Mouse (Mus musculus): Measurements from ENCODE around the gene Lrrc58. TPM values are rescaled to one million over a fixed set of nuclear protein-coding genes. Genes with fewer than 3 reads are reported as not detected.

Gene Lrrc58
- total RNA-seq, 1 experiment = 29.8 TPM

GRCm38 (mm10) chr16:37892667-37893066, 24.5 kb downstream of the Lrrc58 start:
- H3K4me1 ChIP-seq (ENCODE audit: control insufficient read depth in 2 of 2, insufficient read depth in 2 of 2, low read length in 2 of 2, poor library complexity in 1 of 2) = no peaks in the 10 kb centered on the region
- no peak overlapping the region for H3K4me3 ChIP-seq (ENCODE audit: insufficient read depth in 1 of 2, low read depth in 1 of 2, low read length in 2 of 2, poor library complexity in 1 of 2, severe bottlenecking in 1 of 2)
- in situ Hi-C loops (cut with MboI; ENCODE audit: low sequenced_read_pairs in 2 of 2, unreplicated experiment in 2 of 2) = no loop called here
- DNase-seq (ENCODE audit: low read depth, low spot score) = no peak
- no peaks in the 10 kb centered on the region for H3K36me3 ChIP-seq (ENCODE audit: control insufficient read depth, insufficient read depth, low read length, poor library complexity, severe bottlenecking)
- no peaks in the 10 kb centered on the region for H3K9me3 ChIP-seq (ENCODE audit: control insufficient read depth, insufficient read depth, low read depth, low read length)
- no peak overlapping the region for H3K27ac ChIP-seq (ENCODE audit: insufficient read depth, low read depth, low read length, poor library complexity, severe bottlenecking)
- no peak overlapping the region for H3K9ac ChIP-seq (ENCODE audit: insufficient read depth, low read depth, low read length, poor library complexity, severe bottlenecking)
- no peak for TF ChIP-seq CHD2 (IDR thresholded peaks at IDR 0.05; ENCODE audit: low read depth, low read length)
- TF ChIP-seq MAFK (IDR thresholded peaks at IDR 0.05; ENCODE audit: insufficient read depth, low read depth, low read length) = no peak
- TF ChIP-seq ZC3H11A (IDR thresholded peaks at IDR 0.05; ENCODE audit: borderline replicate concordance, low read depth, low read length) = no peak
- no peak for TF ChIP-seq ZNF384 (IDR thresholded peaks at IDR 0.05; ENCODE audit: low read depth, low read length)
- TF ChIP-seq HCFC1 (IDR thresholded peaks at IDR 0.05; ENCODE audit: borderline replicate concordance, insufficient read depth, low read length) = no peak

- no peak overlapping the region for H3K4me3 ChIP-seq (ENCODE audit: insufficient read depth in 1 of 2, low read depth in 1 of 2, low read length in 2 of 2, poor library complexity in 1 of 2, severe bottlenecking in 1 of 2)
- no peaks in the 10 kb centered on the region for H3K9me3 ChIP-seq (ENCODE audit: control insufficient read depth, insufficient read depth, low read depth, low read length)
- no peaks in the 10 kb centered on the region for H3K36me3 ChIP-seq (ENCODE audit: control insufficient read depth, insufficient read depth, low read length, poor library complexity, severe bottlenecking)
- no peak for DNase-seq (ENCODE audit: low read depth, low spot score)
- H3K27ac ChIP-seq (ENCODE audit: insufficient read depth, low read depth, low read length, poor library complexity, severe bottlenecking) = no peak overlapping the region
- no peaks in the 10 kb centered on the region for H3K4me1 ChIP-seq (ENCODE audit: control insufficient read depth in 2 of 2, insufficient read depth in 2 of 2, low read length in 2 of 2, poor library complexity in 1 of 2)
- in situ Hi-C loops (cut with MboI; ENCODE audit: low sequenced_read_pairs in 2 of 2, unreplicated experiment in 2 of 2) = no loop called here
- no peak overlapping the region for H3K9ac ChIP-seq (ENCODE audit: insufficient read depth, low read depth, low read length, poor library complexity, severe bottlenecking)
- no peak for TF ChIP-seq HCFC1 (IDR thresholded peaks at IDR 0.05; ENCODE audit: borderline replicate concordance, insufficient read depth, low read length)
- TF ChIP-seq ZC3H11A (IDR thresholded peaks at IDR 0.05; ENCODE audit: borderline replicate concordance, low read depth, low read length) = no peak
- TF ChIP-seq CHD2 (IDR thresholded peaks at IDR 0.05; ENCODE audit: low read depth, low read length) = no peak
- TF ChIP-seq MAFK (IDR thresholded peaks at IDR 0.05; ENCODE audit: insufficient read depth, low read depth, low read length) = no peak
- TF ChIP-seq ZNF384 (IDR thresholded peaks at IDR 0.05; ENCODE audit: low read depth, low read length) = no peak
Observed at GRCm38 (mm10) chr16:37893381-37893780, 25.2 kb downstream of the Lrrc58 start.

- TF ChIP-seq MAFK (IDR thresholded peaks at IDR 0.05; ENCODE audit: insufficient read depth, low read depth, low read length) (no peak), HCFC1 (IDR thresholded peaks at IDR 0.05; ENCODE audit: borderline replicate concordance, insufficient read depth, low read length) (no peak), CHD2 (IDR thresholded peaks at IDR 0.05; ENCODE audit: low read depth, low read length) (no peak), ZC3H11A (IDR thresholded peaks at IDR 0.05; ENCODE audit: borderline replicate concordance, low read depth, low read length) (no peak), ZNF384 (IDR thresholded peaks at IDR 0.05; ENCODE audit: low read depth, low read length) (no peak)
- H3K27ac ChIP-seq (ENCODE audit: insufficient read depth, low read depth, low read length, poor library complexity, severe bottlenecking) = no peak overlapping the region
- no peak overlapping the region for H3K4me3 ChIP-seq (ENCODE audit: insufficient read depth in 1 of 2, low read depth in 1 of 2, low read length in 2 of 2, poor library complexity in 1 of 2, severe bottlenecking in 1 of 2)
- H3K36me3 ChIP-seq (ENCODE audit: control insufficient read depth, insufficient read depth, low read length, poor library complexity, severe bottlenecking) = no peaks in the 10 kb centered on the region
- in situ Hi-C loops (cut with MboI; ENCODE audit: low sequenced_read_pairs in 2 of 2, unreplicated experiment in 2 of 2) = no loop called here
- H3K9ac ChIP-seq (ENCODE audit: insufficient read depth, low read depth, low read length, poor library complexity, severe bottlenecking) = no peak overlapping the region
- H3K4me1 ChIP-seq (ENCODE audit: control insufficient read depth in 2 of 2, insufficient read depth in 2 of 2, low read length in 2 of 2, poor library complexity in 1 of 2) = no peaks in the 10 kb centered on the region
- DNase-seq (ENCODE audit: low read depth, low spot score) = no peak
- no peaks in the 10 kb centered on the region for H3K9me3 ChIP-seq (ENCODE audit: control insufficient read depth, insufficient read depth, low read depth, low read length)
Observed at GRCm38 (mm10) chr16:37893942-37894341, 25.8 kb downstream of the Lrrc58 start.

- Histone ChIP-seq H3K9me3 (ENCODE audit: control insufficient read depth, insufficient read depth, low read depth, low read length) (no peaks in the 10 kb centered on the region), H3K36me3 (ENCODE audit: control insufficient read depth, insufficient read depth, low read length, poor library complexity, severe bottlenecking) (no peaks in the 10 kb centered on the region), H3K4me1 (ENCODE audit: control insufficient read depth in 2 of 2, insufficient read depth in 2 of 2, low read length in 2 of 2, poor library complexity in 1 of 2) (no peaks in the 10 kb centered on the region), H3K9ac (ENCODE audit: insufficient read depth, low read depth, low read length, poor library complexity, severe bottlenecking) (no peak overlapping the region), H3K4me3 (ENCODE audit: insufficient read depth in 1 of 2, low read depth in 1 of 2, low read length in 2 of 2, poor library complexity in 1 of 2, severe bottlenecking in 1 of 2) (no peak overlapping the region), H3K27ac (ENCODE audit: insufficient read depth, low read depth, low read length, poor library complexity, severe bottlenecking) (no peak overlapping the region)
- in situ Hi-C loops (cut with MboI; ENCODE audit: low sequenced_read_pairs in 2 of 2, unreplicated experiment in 2 of 2) = no loop called here
- no peak for TF ChIP-seq MAFK (IDR thresholded peaks at IDR 0.05; ENCODE audit: insufficient read depth, low read depth, low read length)
- TF ChIP-seq HCFC1 (IDR thresholded peaks at IDR 0.05; ENCODE audit: borderline replicate concordance, insufficient read depth, low read length) = no peak
- TF ChIP-seq CHD2 (IDR thresholded peaks at IDR 0.05; ENCODE audit: low read depth, low read length) = no peak
- no peak for TF ChIP-seq ZNF384 (IDR thresholded peaks at IDR 0.05; ENCODE audit: low read depth, low read length)
- TF ChIP-seq ZC3H11A (IDR thresholded peaks at IDR 0.05; ENCODE audit: borderline replicate concordance, low read depth, low read length) = no peak
- no peak for DNase-seq (ENCODE audit: low read depth, low spot score)
Observed at GRCm38 (mm10) chr16:37898790-37899189, 30.6 kb downstream of the Lrrc58 start.

- no peak for TF ChIP-seq ZNF384 (IDR thresholded peaks at IDR 0.05; ENCODE audit: low read depth, low read length)
- no peak for TF ChIP-seq MAFK (IDR thresholded peaks at IDR 0.05; ENCODE audit: insufficient read depth, low read depth, low read length)
- TF ChIP-seq HCFC1 (IDR thresholded peaks at IDR 0.05; ENCODE audit: borderline replicate concordance, insufficient read depth, low read length) = no peak
- TF ChIP-seq CHD2 (IDR thresholded peaks at IDR 0.05; ENCODE audit: low read depth, low read length) = no peak
- no peak for TF ChIP-seq ZC3H11A (IDR thresholded peaks at IDR 0.05; ENCODE audit: borderline replicate concordance, low read depth, low read length)
- no peak overlapping the region for H3K4me3 ChIP-seq (ENCODE audit: insufficient read depth in 1 of 2, low read depth in 1 of 2, low read length in 2 of 2, poor library complexity in 1 of 2, severe bottlenecking in 1 of 2)
- DNase-seq (ENCODE audit: low read depth, low spot score) = no peak
- H3K9me3 ChIP-seq (ENCODE audit: control insufficient read depth, insufficient read depth, low read depth, low read length) = no peaks in the 10 kb centered on the region
- in situ Hi-C loops (cut with MboI; ENCODE audit: low sequenced_read_pairs in 2 of 2, unreplicated experiment in 2 of 2) = no loop called here
- no peaks in the 10 kb centered on the region for H3K36me3 ChIP-seq (ENCODE audit: control insufficient read depth, insufficient read depth, low read length, poor library complexity, severe bottlenecking)
- H3K9ac ChIP-seq (ENCODE audit: insufficient read depth, low read depth, low read length, poor library complexity, severe bottlenecking) = no peak overlapping the region
- H3K4me1 ChIP-seq (ENCODE audit: control insufficient read depth in 2 of 2, insufficient read depth in 2 of 2, low read length in 2 of 2, poor library complexity in 1 of 2) = no peaks in the 10 kb centered on the region
- no peak overlapping the region for H3K27ac ChIP-seq (ENCODE audit: insufficient read depth, low read depth, low read length, poor library complexity, severe bottlenecking)
Observed at GRCm38 (mm10) chr16:37899357-37899756, 31.2 kb downstream of the Lrrc58 start.
